Mouse (Mus musculus) hindbrain, embryonic 16.5 days (tissue): Measurements from ENCODE around the gene March6. TPM values are rescaled to one million over a fixed set of nuclear protein-coding genes. Genes with fewer than 3 reads are reported as not detected.

ENCODE experiments used
- ATAC-seq: fragments of 200-750 bp; cut with Nextera tagmentation; 2 replicates; pipeline ENCODE4 v1.8.0; 2017; ENCODE audit warnings: moderate TSS enrichment, moderate library complexity
- H3K27ac ChIP-seq: fragments of 300-500 bp; sonication (generic); 2 replicates; pipeline ENCODE4 v1.5.1; 2014; ENCODE audit warnings: low read depth, mild to moderate bottlenecking, control low read depth, low read length, moderate library complexity
- H3K27me3 ChIP-seq: fragments of 300-500 bp; sonication (generic); replicated peaks from 2 replicates; pipeline ENCODE4 v1.6.1; 2014; ENCODE audit warnings: low read length; ENCODE audit not compliant: control insufficient read depth, insufficient read depth
- H3K36me3 ChIP-seq: fragments of 300-500 bp; sonication (generic); 2 replicates; pipeline ENCODE4 v1.6.1; 2014; ENCODE audit warnings: mild to moderate bottlenecking, low read length, moderate library complexity, mixed read lengths; ENCODE audit not compliant: control insufficient read depth, insufficient read depth
- H3K4me1 ChIP-seq: fragments of 300-500 bp; sonication (generic); 2 replicates; pipeline ENCODE4 v1.6.1; 2014; ENCODE audit warnings: low read depth, low read length; ENCODE audit not compliant: control insufficient read depth, insufficient read depth
- H3K4me2 ChIP-seq: fragments of 300-500 bp; sonication (generic); 2 replicates; pipeline ENCODE4 v1.6.1; 2014; ENCODE audit warnings: mild to moderate bottlenecking, low read length, control low read depth, moderate library complexity
- H3K4me3 ChIP-seq: fragments of 300-500 bp; sonication (generic); 2 replicates; pipeline ENCODE4 v1.5.1; 2014; ENCODE audit warnings: mild to moderate bottlenecking, low read length, control low read depth, moderate library complexity
- H3K9ac ChIP-seq: fragments of 300-500 bp; sonication (generic); 2 replicates; pipeline ENCODE4 v1.6.1; 2014; ENCODE audit warnings: low read depth, mild to moderate bottlenecking, control low read depth, low read length, moderate library complexity
- H3K9me3 ChIP-seq: fragments of 300-500 bp; sonication (generic); 2 replicates; pipeline ENCODE4 v1.6.1; 2014; ENCODE audit warnings: mild to moderate bottlenecking, low read length, moderate library complexity; ENCODE audit not compliant: control insufficient read depth
- WGBS: fragments of 180-500 bp; shearing (Covaris S2); extraction: QIAGEN DNeasy Blood & Tissue Kit; methylation state at CpG from one replicate; pipeline ENCODE4 v1.1.7; 2014; 5-methylcytosine and 5-hydroxymethylcytosine counted together
- polyA plus RNA-seq: library from polyadenylated mRNA; unstranded; fragments of >200 nt; fragmentation: Nextera tagmentation; extraction: Ambion mirVana; gene quantifications from 2 replicates; pipeline ENCODE4 v1.2.1, GENCODE M21; 2015

Gene March6
- polyA plus RNA-seq, 1 experiment from 2014 or later: 68.3 TPM

GRCm38 (mm10) chr15:31536051-31536737 is 5.3 kb upstream of the March6 start:
- H3K9ac ChIP-seq: no peak overlapping the region
- no peaks in the 10 kb centered on the region for H3K36me3 ChIP-seq
- H3K4me1 ChIP-seq: 0 out of 2 replicates have a peak, but pooled peaks cover 4% of the 10 kb centered on the region
- H3K4me3 ChIP-seq: no peak overlapping the region
- WGBS: 6% methylated on average over 7 of the region's 7 CpGs
- peak; percentile 82 for ATAC-seq
- H3K9me3 ChIP-seq: no peaks in the 10 kb centered on the region
- H3K4me2 ChIP-seq: peak overlapping the region; percentile 1; the same call in 1 of the 2 replicates
- no peaks in the 10 kb centered on the region for H3K27me3 ChIP-seq
- H3K27ac ChIP-seq: no peak overlapping the region

- H3K9me3 ChIP-seq: no peaks in the 10 kb centered on the region
- 15% methylated on average over 8 of the region's 8 CpGs for WGBS
- ATAC-seq: no peak
- H3K4me1 ChIP-seq: 0 out of 2 replicates have a peak, but pooled peaks cover 4% of the 10 kb centered on the region
- H3K27ac ChIP-seq: no peak overlapping the region
- no peak overlapping the region for H3K4me3 ChIP-seq
- H3K36me3 ChIP-seq: no peaks in the 10 kb centered on the region
- H3K4me2 ChIP-seq: no peak overlapping the region
- no peaks in the 10 kb centered on the region for H3K27me3 ChIP-seq
- no peak overlapping the region for H3K9ac ChIP-seq
Observed at GRCm38 (mm10) chr15:31535259-31535855, 4.5 kb upstream of the March6 start.

DNA sequence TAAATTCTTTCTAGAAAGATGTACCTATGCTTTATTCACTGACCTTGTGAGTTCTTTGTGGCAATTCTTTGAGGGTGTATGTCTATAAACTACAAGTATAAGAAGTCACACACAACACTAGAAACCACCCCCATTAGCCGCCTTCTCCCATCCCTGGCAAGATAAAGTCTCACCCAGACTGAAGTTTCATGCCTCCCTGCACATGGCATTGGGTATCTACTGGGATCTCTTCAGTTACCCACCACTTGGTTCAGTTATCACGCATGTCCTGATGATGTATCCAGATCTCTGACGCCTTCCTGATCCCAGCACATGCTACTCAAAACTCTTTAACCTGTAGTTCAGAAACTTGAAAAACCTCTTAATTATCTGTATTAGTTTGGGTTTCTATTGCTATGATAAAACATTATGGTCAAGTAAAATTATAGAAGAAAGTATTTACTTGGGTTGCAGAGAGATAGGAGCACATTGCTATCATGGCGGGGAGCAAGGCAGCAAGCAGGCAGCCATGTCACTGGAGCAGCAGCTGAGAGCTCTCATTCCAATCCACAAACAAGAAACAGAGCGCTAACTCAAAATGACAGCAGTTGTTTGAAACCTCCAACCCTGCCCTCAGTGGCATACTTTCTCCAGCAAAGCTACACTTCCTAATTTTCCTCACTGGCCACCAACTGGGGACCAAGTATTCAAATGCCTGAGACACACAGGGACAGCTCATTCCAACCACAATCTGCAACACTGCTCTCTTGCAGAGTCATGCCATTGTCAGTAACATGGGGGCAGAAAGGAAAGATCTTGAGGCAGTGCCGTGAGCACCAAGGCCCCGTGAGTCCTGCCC is 3.8 kb upstream of the March6 start:
- Histone ChIP-seq H3K27ac (no peak overlapping the region), H3K36me3 (no peaks in the 10 kb centered on the region), H3K9me3 (no peaks in the 10 kb centered on the region), H3K9ac (no peak overlapping the region), H3K4me1 (peaks cover 4% of the 10 kb centered on the region; the same call in 1 of the 2 replicates), H3K4me2 (no peak overlapping the region), H3K27me3 (no peaks in the 10 kb centered on the region), H3K4me3 (no peak overlapping the region)
- WGBS: 73% methylated on average over 7 of the region's 7 CpGs
- ATAC-seq: no peak

DNA sequence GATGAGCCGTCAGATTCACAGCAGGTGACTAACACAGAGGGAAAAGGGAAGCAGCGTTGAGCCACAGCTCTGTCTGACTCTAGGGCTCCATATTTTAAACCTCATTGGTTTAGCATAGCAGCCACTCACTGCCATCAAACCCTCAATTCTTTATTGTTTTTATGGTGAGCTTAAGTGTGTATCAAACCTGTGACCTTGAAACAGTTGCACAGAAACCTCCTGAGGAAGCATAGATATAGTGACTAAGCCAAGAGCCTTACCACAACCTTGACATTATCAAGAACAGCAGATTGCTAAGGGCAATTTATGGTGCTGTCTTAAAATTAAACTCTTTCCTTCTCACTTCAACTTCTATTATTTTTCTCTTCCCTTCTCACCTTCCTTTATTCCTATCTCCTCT is 2.7 kb upstream of the March6 start:
- H3K4me2 ChIP-seq: no peak overlapping the region
- no peaks in the 10 kb centered on the region for H3K9me3 ChIP-seq
- H3K27ac ChIP-seq: no peak overlapping the region
- ATAC-seq: no peak
- H3K4me1 ChIP-seq: peaks cover 10% of the 10 kb centered on the region
- H3K27me3 ChIP-seq: no peaks in the 10 kb centered on the region
- H3K36me3 ChIP-seq: no peaks in the 10 kb centered on the region
- H3K4me3 ChIP-seq: no peak overlapping the region
- 64% methylated on average over 2 of the region's 2 CpGs for WGBS
- H3K9ac ChIP-seq: no peak overlapping the region

GRCm38 (mm10) chr15:31532331-31533021 is 1.6 kb upstream of the March6 start:
- Histone ChIP-seq H3K4me1 (peaks cover 10% of the 10 kb centered on the region), H3K9ac (no peak overlapping the region), H3K36me3 (no peaks in the 10 kb centered on the region), H3K27ac (no peak overlapping the region), H3K27me3 (no peaks in the 10 kb centered on the region), H3K4me2 (peak overlapping the region; percentile 52; the same call in 1 of the 2 replicates), H3K9me3 (no peaks in the 10 kb centered on the region), H3K4me3 (no peak overlapping the region)
- WGBS: 94% methylated on average over 2 of the region's 2 CpGs
- ATAC-seq: no peak

GRCm38 (mm10) chr15:31531446-31532330 is 835 bp upstream of the March6 start:
- no peaks in the 10 kb centered on the region for H3K27me3 ChIP-seq
- peak overlapping the region; percentile 52 for H3K4me2 ChIP-seq
- H3K9ac ChIP-seq: peak overlapping the region; percentile 84
- H3K36me3 ChIP-seq: no peaks in the 10 kb centered on the region
- no peaks in the 10 kb centered on the region for H3K9me3 ChIP-seq
- H3K27ac ChIP-seq: peak overlapping the region; percentile 98
- peaks cover 10% of the 10 kb centered on the region for H3K4me1 ChIP-seq
- 23% methylated on average over 16 of the region's 16 CpGs for WGBS
- no peak for ATAC-seq
- peak overlapping the region; percentile 87 for H3K4me3 ChIP-seq

GRCm38 (mm10) chr15:31529811-31530658 is 818 bp downstream of the March6 start:
- WGBS: under 1% methylated on average over 39 of the region's 56 CpGs

More at GRCm38 (mm10) chr15:31529811-31530658, 818 bp downstream of the March6 start:
- Histone ChIP-seq H3K9me3 (no peaks in the 10 kb centered on the region), H3K9ac (peak overlapping the region; percentile 95), H3K4me3 (peak overlapping the region; percentile 87), H3K36me3 (no peaks in the 10 kb centered on the region), H3K27me3 (no peaks in the 10 kb centered on the region), H3K27ac (peak overlapping the region; percentile 98), H3K4me2 (peak overlapping the region; percentile 90), H3K4me1 (peaks cover 6% of the 10 kb centered on the region)
- peak; percentile 31 for ATAC-seq
